Mouse (Mus musculus) splenic B cell, adult 2 months (primary cell): ENCODE results near the gene Shld2.

Experiments
- DNase-seq: peaks from one replicate; pipeline ENCODE4 v3.0.0-alpha.2; 2011; ENCODE audit warnings: low read depth, low spot score
- H3K27me3 ChIP-seq: 2 replicates; pipeline ENCODE4 v1.6.1; 2012; ENCODE audit warnings: mild to moderate bottlenecking, low read length, moderate library complexity, mixed read lengths; ENCODE audit not compliant: control insufficient read depth, poor library complexity, insufficient read depth, severe bottlenecking
- H3K36me3 ChIP-seq: 2 replicates; pipeline ENCODE4 v1.6.1; 2012; ENCODE audit warnings: mild to moderate bottlenecking, low read length, moderate library complexity, mixed read lengths; ENCODE audit not compliant: control insufficient read depth, poor library complexity, insufficient read depth, severe bottlenecking

The Shld2 gene

DNA sequence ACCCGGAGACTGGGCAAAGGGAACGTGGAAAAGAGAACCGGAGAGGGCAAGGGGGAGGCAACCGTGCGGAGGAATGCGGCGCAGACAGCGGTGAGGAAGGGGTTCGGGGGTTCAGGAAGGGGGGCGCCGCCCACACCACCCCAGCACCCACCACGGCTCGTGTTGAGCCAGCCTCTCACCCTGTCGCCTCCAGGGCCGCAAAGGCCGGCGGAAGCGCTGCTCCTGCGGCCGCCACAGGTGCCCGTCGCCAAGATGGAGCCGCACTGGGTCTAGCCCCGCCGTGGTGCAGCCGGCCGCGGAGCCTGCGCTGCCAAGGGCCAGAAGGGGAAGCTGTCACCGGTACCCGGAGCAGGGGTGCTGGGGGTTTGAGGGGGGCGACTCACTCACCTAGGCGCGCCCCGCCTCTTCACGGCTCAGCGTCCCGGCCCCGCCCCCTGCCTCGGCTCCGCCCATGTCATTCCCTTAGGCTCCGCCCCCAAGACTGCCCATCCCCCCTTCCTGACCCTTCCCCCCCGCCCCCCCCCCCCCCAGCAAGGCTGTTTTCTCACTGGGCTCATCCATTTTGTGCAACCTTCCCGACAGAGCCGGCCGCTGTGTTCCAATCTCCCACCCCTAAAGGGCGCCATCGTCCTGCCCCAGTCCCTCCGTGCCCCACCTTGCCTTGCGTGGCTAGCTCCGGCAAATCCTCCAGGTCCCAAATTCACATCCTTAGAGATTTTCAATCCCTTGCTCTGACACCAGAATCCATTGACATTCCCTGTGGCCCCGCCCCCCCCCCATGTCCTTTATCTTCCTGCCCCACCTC lies 108.9 kb downstream of the Shld2 start, which contains the start of gene Gprin2:
TSS of gene Gprin2 (minus strand) at position 423 of the 805 bp plus-strand sequence.
- Histone ChIP-seq H3K27me3 (no peaks in the 10 kb centered on the region), H3K36me3 (no peaks in the 10 kb centered on the region)
- DNase-seq: peak; percentile 5

DNA sequence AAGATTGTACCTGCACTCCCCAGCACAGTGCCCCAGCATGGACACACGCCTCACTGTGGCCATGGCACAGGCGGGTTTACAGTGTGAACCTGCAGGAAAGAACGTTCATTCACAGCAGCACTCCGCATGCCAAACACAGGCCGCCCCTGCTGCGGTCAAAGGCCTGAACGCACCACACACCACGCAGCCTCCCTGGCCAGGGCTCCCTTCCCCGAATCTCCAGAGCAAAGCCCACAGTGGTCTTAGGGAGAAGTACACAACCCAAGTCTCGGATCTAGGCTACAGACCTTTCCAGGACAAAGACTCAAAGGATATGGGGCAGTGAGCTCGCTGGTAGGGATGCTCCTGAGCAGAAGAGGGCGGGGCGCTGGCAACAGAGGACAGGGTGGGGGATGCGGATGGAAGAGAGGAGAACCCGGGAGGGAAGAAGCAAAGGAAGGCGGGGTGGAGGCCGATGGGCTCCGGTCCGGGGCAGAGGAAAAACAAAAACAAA lies 109.5 kb downstream of the Shld2 start:
- no peak for DNase-seq
- Histone ChIP-seq H3K36me3 (no peaks in the 10 kb centered on the region), H3K27me3 (no peaks in the 10 kb centered on the region)

DNA sequence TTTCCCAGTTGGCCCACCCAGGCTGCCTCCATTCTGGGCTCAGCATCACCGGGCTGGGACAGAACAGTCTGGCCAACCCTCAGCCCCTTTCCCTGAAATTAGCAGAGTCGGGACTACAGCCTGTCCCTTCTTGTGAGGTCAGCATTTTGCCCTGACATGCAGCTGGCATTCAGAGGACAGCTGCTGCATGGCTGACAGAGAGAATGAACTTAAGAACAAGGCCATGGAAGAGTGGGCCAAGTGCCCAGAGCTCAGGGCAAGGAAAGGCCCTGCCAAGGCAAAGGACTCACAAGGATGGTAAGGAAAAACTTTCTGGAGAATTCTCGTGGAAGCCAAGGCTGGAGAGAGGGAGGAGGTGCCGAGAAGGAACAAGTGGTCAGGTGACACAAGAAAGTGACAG lies 113.6 kb downstream of the Shld2 start:
- DNase-seq: no peak
- no peaks in the 10 kb centered on the region for H3K36me3 ChIP-seq
- H3K27me3 ChIP-seq: no peaks in the 10 kb centered on the region

DNA sequence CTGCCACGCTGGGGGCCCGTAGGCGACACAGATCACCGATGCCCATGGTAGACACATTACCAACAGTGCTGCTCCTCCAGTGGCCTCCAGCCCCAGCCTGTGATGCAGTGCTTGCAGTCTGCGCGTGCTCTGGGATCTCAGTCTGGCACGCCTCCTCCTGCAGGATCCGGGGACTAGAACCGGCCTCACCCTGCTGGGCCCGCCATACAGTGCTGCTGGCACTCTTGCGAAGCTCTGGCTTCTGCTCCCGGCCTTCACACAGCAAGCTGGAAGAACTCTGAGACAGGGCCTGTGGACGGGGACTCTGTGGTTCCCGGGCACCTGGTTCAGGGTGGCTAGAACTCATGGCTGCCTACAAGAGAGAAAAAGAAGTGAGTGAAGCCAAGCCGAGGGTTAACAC lies 114.8 kb downstream of the Shld2 start:
- H3K27me3 ChIP-seq: no peaks in the 10 kb centered on the region
- DNase-seq: no peak
- H3K36me3 ChIP-seq: no peaks in the 10 kb centered on the region

DNA sequence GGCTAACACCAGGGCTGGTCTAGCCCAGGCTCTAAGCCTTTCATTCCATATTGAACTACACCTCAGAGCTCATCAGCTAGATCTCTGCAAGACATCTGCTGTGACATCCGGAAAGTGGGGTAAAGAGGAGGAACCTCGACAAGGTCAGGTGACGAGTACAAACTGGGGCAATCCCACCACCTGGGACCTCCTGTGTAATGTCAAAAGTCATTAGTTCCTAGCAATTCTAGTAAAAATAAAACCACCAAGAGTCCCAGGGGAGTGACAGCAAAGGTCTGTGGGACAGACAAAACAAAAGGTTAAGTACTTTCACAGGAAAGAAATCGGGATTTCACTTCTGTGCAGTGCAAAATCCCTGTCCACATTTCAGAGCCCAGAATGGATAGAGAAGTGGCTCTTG lies 116.4 kb downstream of the Shld2 start:
- H3K27me3 ChIP-seq: no peaks in the 10 kb centered on the region
- no peak for DNase-seq

DNA sequence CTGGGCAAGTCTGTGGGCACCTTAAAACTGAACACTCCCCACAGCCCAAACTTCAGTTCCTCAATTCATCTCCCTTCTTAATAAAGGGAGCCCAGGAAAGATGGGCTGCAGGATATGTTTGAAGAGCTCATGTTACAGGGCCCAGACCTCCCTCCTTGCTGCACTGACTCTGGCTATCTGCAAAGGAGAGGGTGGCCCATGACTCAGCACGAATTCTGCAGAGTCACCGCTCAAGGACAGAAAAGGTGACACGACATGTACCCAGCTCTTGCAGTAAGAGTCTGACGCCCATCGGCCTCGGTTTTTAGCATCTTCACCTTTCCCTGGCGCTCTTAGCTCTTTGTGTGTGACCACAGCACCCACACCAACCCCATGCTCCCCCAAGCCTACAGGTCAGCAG lies 119.9 kb downstream of the Shld2 start:
- no peaks in the 10 kb centered on the region for H3K27me3 ChIP-seq
- H3K36me3 ChIP-seq: no peaks in the 10 kb centered on the region
- no peak for DNase-seq

More for the DNA sequence above, 116.4 kb downstream of the Shld2 start:
- no peaks in the 10 kb centered on the region for H3K36me3 ChIP-seq

DNA sequence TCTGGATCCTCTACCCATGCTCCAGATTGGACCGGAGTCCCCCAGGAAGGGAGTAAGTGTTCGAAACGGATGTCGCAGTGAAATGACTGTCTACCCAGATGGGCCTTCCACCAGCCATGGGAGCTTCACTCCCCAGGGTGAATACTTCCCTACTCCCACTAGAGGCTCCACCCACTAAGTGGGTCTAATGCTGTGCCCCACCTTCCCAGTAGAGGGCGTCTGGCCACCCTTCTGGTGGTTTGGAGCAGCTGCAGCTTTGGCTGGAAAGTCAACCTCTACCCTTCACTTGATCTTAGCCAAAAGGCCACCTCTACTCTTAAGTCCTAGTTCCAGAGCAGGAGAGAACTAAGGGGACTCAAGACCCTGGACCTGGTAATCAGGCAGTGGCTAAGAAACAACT lies 121.7 kb downstream of the Shld2 start:
- Histone ChIP-seq H3K36me3 (no peaks in the 10 kb centered on the region), H3K27me3 (no peaks in the 10 kb centered on the region)
- DNase-seq: peak; percentile 10
